Mouse (Mus musculus): ENCODE data around the gene Arl5c. TPM values are rescaled to one million over a fixed set of nuclear protein-coding genes. Genes with fewer than 3 reads are reported as not detected.

The Arl5c gene
- polyA plus RNA-seq, 1 experiment from 2014 or later, result 8.4 TPM

DNA sequence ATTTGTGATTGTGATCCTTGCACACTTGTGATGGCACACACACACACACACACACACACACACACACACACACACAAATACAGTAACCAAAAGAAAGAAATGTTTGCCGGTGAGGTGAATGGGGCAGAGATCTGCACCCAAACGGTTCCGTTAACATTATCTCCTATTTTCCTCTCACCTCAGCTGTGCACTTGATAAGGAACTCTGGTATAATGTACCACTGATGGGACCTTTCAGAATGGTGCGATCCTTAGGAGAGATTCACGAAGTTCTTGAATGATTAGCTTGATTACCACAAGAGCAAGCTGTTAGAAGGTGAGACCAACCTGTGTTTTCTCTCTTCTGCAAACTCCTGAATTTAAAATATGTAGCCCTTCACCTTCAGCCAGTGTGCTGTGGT lies 27.6 kb downstream of the Arl5c start:
- WGBS, result 82% methylated on average over 5 of the region's 5 CpGs
- no peaks in the 10 kb centered on the region for H3K9me3 ChIP-seq (replicated peaks; ENCODE audit: control insufficient read depth, low read length, poor library complexity, severe bottlenecking)

DNA sequence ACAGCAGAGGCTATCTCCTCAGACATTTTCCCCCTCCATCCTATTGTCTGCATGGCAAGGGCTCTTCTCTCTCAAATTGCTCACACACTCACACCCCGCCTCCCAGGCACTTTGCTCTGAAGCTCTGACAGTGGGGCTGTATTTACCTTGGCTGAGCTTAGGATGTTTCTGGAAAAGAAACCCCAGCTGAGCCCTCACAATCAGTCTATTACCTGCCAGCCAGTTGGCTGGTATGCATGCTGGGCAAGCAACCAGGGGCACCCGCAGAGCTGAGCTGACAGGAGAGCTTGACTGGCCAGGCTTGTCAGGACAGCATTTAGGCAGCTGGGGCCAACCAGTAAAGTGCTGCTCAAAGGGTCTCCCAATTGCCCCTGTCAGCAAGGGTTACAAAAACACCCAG lies 28.9 kb downstream of the Arl5c start:
- WGBS, result 20% methylated on average over 2 of the region's 2 CpGs
- no peak for ATAC-seq
- Histone ChIP-seq H3K27ac (ENCODE audit: low read length) (peak overlapping the region; percentile 3; the same call in 1 of the 2 replicates), H3K9ac (ENCODE audit: low read depth, low read length) (no peak overlapping the region), H3K4me1 (ENCODE audit: control insufficient read depth, insufficient read depth, low read length) (peaks cover 3% of the 10 kb centered on the region; the same call in 1 of the 2 replicates), H3K27me3 (ENCODE audit: control insufficient read depth, insufficient read depth, low read depth, low read length) (no peaks in the 10 kb centered on the region), H3K9me3 (replicated peaks; ENCODE audit: control insufficient read depth, low read length, poor library complexity, severe bottlenecking) (no peaks in the 10 kb centered on the region), H3K4me2 (ENCODE audit: low read length) (no peak overlapping the region), H3K36me3 (ENCODE audit: control insufficient read depth, insufficient read depth, low read length) (no peaks in the 10 kb centered on the region), H3K4me3 (ENCODE audit: low read depth, low read length) (no peak overlapping the region)

More for the DNA sequence above, 27.6 kb downstream of the Arl5c start:
- H3K9ac ChIP-seq (ENCODE audit: low read depth, low read length), result no peak overlapping the region
- ATAC-seq, result no peak
- no peak overlapping the region for H3K27ac ChIP-seq (ENCODE audit: low read length)
- no peaks in the 10 kb centered on the region for H3K36me3 ChIP-seq (ENCODE audit: control insufficient read depth, insufficient read depth, low read length)
- peaks cover 3% of the 10 kb centered on the region; the same call in 1 of the 2 replicates for H3K4me1 ChIP-seq (ENCODE audit: control insufficient read depth, insufficient read depth, low read length)
- no peak overlapping the region for H3K4me2 ChIP-seq (ENCODE audit: low read length)
- no peaks in the 10 kb centered on the region for H3K27me3 ChIP-seq (ENCODE audit: control insufficient read depth, insufficient read depth, low read depth, low read length)
- H3K4me3 ChIP-seq (ENCODE audit: low read depth, low read length), result no peak overlapping the region

- Histone ChIP-seq H3K4me1 (ENCODE audit: control insufficient read depth, insufficient read depth, low read length) (peaks cover 16% of the 10 kb centered on the region), H3K4me3 (ENCODE audit: low read depth, low read length) (no peak overlapping the region), H3K9ac (ENCODE audit: low read depth, low read length) (no peak overlapping the region), H3K4me2 (ENCODE audit: low read length) (no peak overlapping the region), H3K9me3 (replicated peaks; ENCODE audit: control insufficient read depth, low read length, poor library complexity, severe bottlenecking) (no peaks in the 10 kb centered on the region), H3K27me3 (ENCODE audit: control insufficient read depth, insufficient read depth, low read depth, low read length) (no peaks in the 10 kb centered on the region), H3K36me3 (ENCODE audit: control insufficient read depth, insufficient read depth, low read length) (no peaks in the 10 kb centered on the region), H3K27ac (ENCODE audit: low read length) (no peak overlapping the region)
- WGBS, result 74% methylated on average over 1 of the region's 1 CpGs
- ATAC-seq, result no peak
These were observed 35.1 kb downstream of the Arl5c start for GRCm38 (mm10) chr11:97960907-97961306.

DNA sequence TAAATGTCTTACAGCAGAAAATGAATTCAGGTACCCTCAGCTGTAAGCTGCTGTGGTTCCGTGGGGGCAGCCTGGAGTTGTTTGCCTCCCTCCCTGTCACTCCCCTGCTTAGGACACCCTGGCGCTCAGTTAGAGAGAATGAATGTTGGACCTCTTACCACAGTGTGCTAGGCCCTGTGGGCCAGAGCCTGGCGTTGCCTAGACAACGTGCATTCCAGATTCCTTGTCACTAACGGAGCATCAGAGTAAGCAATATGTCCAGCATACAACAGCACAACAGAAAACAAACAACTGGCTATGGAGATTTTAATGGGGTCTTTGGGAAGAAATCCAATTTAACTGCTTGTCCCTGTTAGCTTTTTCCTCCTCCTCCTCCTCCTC lies 36.7 kb downstream of the Arl5c start:
- Histone ChIP-seq H3K4me1 (ENCODE audit: control insufficient read depth, insufficient read depth, low read length) (peaks cover 21% of the 10 kb centered on the region), H3K4me2 (ENCODE audit: low read length) (no peak overlapping the region), H3K9me3 (replicated peaks; ENCODE audit: control insufficient read depth, low read length, poor library complexity, severe bottlenecking) (no peaks in the 10 kb centered on the region), H3K27me3 (ENCODE audit: control insufficient read depth, insufficient read depth, low read depth, low read length) (no peaks in the 10 kb centered on the region), H3K36me3 (ENCODE audit: control insufficient read depth, insufficient read depth, low read length) (no peaks in the 10 kb centered on the region), H3K9ac (ENCODE audit: low read depth, low read length) (0 out of 2 replicates have a peak overlapping the region, but pooled peaks have one; percentile 12), H3K27ac (ENCODE audit: low read length) (peak overlapping the region; percentile 5), H3K4me3 (ENCODE audit: low read depth, low read length) (no peak overlapping the region)
- ATAC-seq, result no peak
- WGBS, result 43% methylated on average over 5 of the region's 5 CpGs

DNA sequence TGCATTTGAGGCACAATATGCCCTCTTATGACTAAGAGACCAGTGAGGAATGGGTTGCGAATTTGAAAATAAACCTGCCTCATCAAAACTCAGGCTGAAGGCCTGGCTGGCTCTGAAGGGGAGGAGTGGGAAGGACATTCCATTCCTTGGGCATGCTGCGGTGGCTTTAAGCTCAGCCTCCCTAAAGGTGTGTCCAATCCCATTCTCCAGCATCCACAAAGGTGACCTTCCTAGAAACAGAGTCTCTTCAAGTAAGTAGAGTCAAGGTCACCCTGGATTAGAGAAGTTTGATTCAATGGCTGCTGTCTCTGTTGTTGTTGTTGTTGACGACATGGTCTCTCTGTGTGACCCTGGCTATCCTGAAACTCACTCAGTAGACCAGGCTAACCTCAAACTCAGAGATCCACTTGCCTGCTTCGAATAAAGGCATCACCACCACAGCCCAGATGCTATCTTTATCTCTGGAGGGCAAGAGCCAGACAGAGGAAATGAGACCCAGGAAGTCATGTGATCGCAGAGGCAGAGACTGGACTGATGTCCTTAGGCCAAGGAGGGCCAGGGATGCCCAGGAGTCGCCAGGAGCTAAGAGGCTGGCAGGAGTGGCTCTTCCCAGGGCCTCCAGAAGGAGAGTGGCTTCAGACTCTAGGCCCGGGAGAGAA lies 37.2 kb downstream of the Arl5c start:
- no peaks in the 10 kb centered on the region for H3K9me3 ChIP-seq (replicated peaks; ENCODE audit: control insufficient read depth, low read length, poor library complexity, severe bottlenecking)
- H3K36me3 ChIP-seq (ENCODE audit: control insufficient read depth, insufficient read depth, low read length), result no peaks in the 10 kb centered on the region
- H3K27me3 ChIP-seq (ENCODE audit: control insufficient read depth, insufficient read depth, low read depth, low read length), result no peaks in the 10 kb centered on the region
- peak overlapping the region; percentile 24 for H3K27ac ChIP-seq (ENCODE audit: low read length)
- H3K4me1 ChIP-seq (ENCODE audit: control insufficient read depth, insufficient read depth, low read length), result peaks cover 23% of the 10 kb centered on the region
- no peak overlapping the region for H3K4me3 ChIP-seq (ENCODE audit: low read depth, low read length)
- 77% methylated on average over 7 of the region's 7 CpGs for WGBS
- 0 out of 2 replicates have a peak overlapping the region, but pooled peaks have one; percentile 12 for H3K9ac ChIP-seq (ENCODE audit: low read depth, low read length)
- ATAC-seq, result no peak
- H3K4me2 ChIP-seq (ENCODE audit: low read length), result no peak overlapping the region

DNA sequence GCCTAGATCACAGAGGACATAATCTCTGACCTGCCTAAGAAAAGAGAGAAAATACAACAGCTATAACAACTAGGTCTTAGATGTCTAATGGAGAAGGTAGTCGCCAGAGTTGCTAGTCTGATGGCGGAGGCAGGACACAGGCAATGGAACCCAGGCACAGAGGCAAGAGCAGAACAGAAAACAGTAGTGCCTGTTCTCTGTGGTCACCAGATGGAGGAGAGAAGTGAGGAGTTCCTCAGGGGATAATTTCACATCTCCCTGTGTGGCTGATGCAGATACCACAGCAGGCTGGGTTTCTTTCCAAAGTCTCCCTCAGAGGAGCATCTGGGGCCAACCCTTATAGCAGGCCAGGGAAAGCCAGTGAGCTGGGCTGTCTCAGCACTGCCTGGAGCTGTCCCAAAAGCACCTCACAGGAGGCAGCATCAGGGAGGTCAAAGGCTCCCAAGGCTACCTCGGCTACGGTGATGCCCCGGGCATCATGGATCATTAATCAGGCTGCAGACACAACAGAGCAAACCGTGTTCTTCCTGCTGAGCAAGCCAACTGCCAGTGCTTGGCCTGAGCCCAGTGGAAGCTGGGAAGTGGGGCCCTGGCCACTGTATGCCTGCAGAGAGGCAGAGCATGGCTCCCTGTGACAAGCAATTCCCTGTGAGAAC lies 38.9 kb downstream of the Arl5c start:
- Histone ChIP-seq H3K9me3 (replicated peaks; ENCODE audit: control insufficient read depth, low read length, poor library complexity, severe bottlenecking) (no peaks in the 10 kb centered on the region), H3K4me2 (ENCODE audit: low read length) (no peak overlapping the region), H3K4me1 (ENCODE audit: control insufficient read depth, insufficient read depth, low read length) (peaks cover 23% of the 10 kb centered on the region), H3K4me3 (ENCODE audit: low read depth, low read length) (no peak overlapping the region), H3K36me3 (ENCODE audit: control insufficient read depth, insufficient read depth, low read length) (no peaks in the 10 kb centered on the region), H3K27ac (ENCODE audit: low read length) (0 out of 2 replicates have a peak overlapping the region, but pooled peaks have one; percentile 17), H3K27me3 (ENCODE audit: control insufficient read depth, insufficient read depth, low read depth, low read length) (no peaks in the 10 kb centered on the region), H3K9ac (ENCODE audit: low read depth, low read length) (no peak overlapping the region)
- 53% methylated on average over 6 of the region's 6 CpGs for WGBS
- ATAC-seq, result no peak

GRCm38 (mm10) chr11:97955915-97956314 lies 40.1 kb downstream of the Arl5c start:
- peaks cover 23% of the 10 kb centered on the region for H3K4me1 ChIP-seq (ENCODE audit: control insufficient read depth, insufficient read depth, low read length)
- no peaks in the 10 kb centered on the region for H3K36me3 ChIP-seq (ENCODE audit: control insufficient read depth, insufficient read depth, low read length)
- 29% methylated on average over 4 of the region's 4 CpGs for WGBS
- peak overlapping the region; percentile 70 for H3K27ac ChIP-seq (ENCODE audit: low read length)
- H3K9me3 ChIP-seq (replicated peaks; ENCODE audit: control insufficient read depth, low read length, poor library complexity, severe bottlenecking), result no peaks in the 10 kb centered on the region
- H3K27me3 ChIP-seq (ENCODE audit: control insufficient read depth, insufficient read depth, low read depth, low read length), result no peaks in the 10 kb centered on the region
- peak; percentile 70; the same call in 1 of the 2 replicates for ATAC-seq
- no peak overlapping the region for H3K4me2 ChIP-seq (ENCODE audit: low read length)
- H3K4me3 ChIP-seq (ENCODE audit: low read depth, low read length), result no peak overlapping the region
- H3K9ac ChIP-seq (ENCODE audit: low read depth, low read length), result no peak overlapping the region

- H3K27ac ChIP-seq (ENCODE audit: low read length), result no peak overlapping the region
- 85% methylated on average over 9 of the region's 9 CpGs for WGBS
- H3K36me3 ChIP-seq (ENCODE audit: control insufficient read depth, insufficient read depth, low read length), result no peaks in the 10 kb centered on the region
- no peak for ATAC-seq
- no peaks in the 10 kb centered on the region for H3K27me3 ChIP-seq (ENCODE audit: control insufficient read depth, insufficient read depth, low read depth, low read length)
- no peak overlapping the region for H3K4me3 ChIP-seq (ENCODE audit: low read depth, low read length)
- H3K9me3 ChIP-seq (replicated peaks; ENCODE audit: control insufficient read depth, low read length, poor library complexity, severe bottlenecking), result no peaks in the 10 kb centered on the region
- no peak overlapping the region for H3K9ac ChIP-seq (ENCODE audit: low read depth, low read length)
- no peak overlapping the region for H3K4me2 ChIP-seq (ENCODE audit: low read length)
- peaks cover 24% of the 10 kb centered on the region for H3K4me1 ChIP-seq (ENCODE audit: control insufficient read depth, insufficient read depth, low read length)
These were observed 40.7 kb downstream of the Arl5c start for GRCm38 (mm10) chr11:97955146-97955902.
